Mouse (Mus musculus) naive thymus-derived CD4-positive, alpha-beta T cell, adult 2 months (primary cell): ENCODE measurements around the gene Mafg.
A peak's percentile ranks its signal among the peaks of the same experiment; 100 is the strongest.
"Not testable (repeated sequence)": the region's sequence is repeated elsewhere in the genome, so short reads cannot be mapped to it uniquely, and the experiment has no call there.

Source experiments
- DNase-seq: peaks from one replicate; pipeline ENCODE4 v3.0.0-alpha.2; 2011; ENCODE audit warnings: low read depth

Gene Mafg

GRCm38 (mm10) chr11:120588531-120588930 is 44.9 kb downstream of the Mafg start:
- no peak for DNase-seq

- DNase-seq: no peak
Measured at GRCm38 (mm10) chr11:120583937-120584336, 49.5 kb downstream of the Mafg start.

GRCm38 (mm10) chr11:120582982-120583293 is 50.5 kb downstream of the Mafg start:
- DNase-seq: not testable (repeated sequence)

- peak; percentile 84 for DNase-seq
Measured at GRCm38 (mm10) chr11:120582268-120582981, 51.0 kb downstream of the Mafg start.

GRCm38 (mm10) chr11:120581490-120582267 is 51.7 kb downstream of the Mafg start, which contains the start of gene Arhgdia:
Gene Arhgdia, minus strand, starts transcription at chr11:120581624.
- DNase-seq: peak; percentile 93

GRCm38 (mm10) chr11:120580871-120581331 is 52.5 kb downstream of the Mafg start:
- DNase-seq: peak; percentile 59

DNA sequence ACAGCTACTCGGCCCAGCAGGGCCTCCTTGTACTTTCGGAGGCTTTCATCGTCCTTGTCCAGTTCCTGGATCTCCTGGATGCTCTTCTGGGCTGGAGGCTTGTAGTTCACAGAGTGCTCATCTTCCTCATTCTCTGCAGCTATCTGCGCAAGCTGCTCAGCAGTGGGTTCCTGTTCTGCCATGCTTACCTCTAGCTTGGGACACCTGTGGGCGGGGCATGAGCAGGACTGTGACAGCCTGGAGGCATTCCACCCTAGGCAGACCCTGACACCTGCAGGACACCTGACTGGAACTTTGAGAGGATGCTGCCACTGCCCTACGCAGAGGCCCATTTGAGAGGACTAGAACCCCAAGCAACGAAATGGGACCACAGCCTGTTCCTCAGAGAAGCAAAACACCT is 53.2 kb downstream of the Mafg start:
- DNase-seq: no peak

- DNase-seq: peak; percentile 89
Measured at GRCm38 (mm10) chr11:120579316-120580107, 53.9 kb downstream of the Mafg start.

- no peak for DNase-seq
Measured at GRCm38 (mm10) chr11:120578694-120579243, 54.6 kb downstream of the Mafg start.

DNA sequence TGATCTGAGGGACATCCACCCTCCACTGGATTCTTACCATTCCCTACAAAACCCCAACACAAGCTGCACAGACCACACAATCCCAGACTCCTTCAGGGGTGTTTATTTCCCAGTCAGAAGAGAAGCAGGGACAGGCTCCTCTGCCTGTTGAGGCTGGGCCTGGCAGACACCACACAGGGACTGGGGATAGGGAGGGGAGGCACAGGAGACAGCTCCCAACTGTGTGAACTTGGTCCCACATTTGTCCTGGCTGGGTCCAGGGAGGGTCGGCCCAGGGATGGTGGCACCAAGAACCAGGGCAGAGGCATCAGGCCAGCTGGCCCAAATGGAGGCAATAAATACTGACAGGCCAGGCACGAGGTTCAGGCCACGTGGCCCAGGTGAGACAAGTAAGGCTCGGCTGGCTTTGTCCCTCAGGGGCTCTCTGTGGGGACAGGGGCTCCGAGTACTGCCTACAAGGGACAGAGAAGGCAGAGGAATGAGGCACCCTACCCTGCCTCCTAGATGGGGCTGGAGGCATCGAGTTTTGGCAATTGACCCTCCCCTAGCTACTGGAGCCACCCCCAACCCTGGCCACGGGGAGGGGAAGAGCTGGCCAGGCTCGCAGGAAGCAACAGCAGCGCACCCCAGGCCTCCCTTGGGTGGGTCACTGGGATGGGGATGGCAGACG is 55.2 kb downstream of the Mafg start:
- DNase-seq: peak; percentile 27

- peak; percentile 72 for DNase-seq
Measured at GRCm38 (mm10) chr11:120577211-120578023, 56.0 kb downstream of the Mafg start.

- DNase-seq: peak; percentile 30
Measured at GRCm38 (mm10) chr11:120576365-120576981, 56.9 kb downstream of the Mafg start.

DNA sequence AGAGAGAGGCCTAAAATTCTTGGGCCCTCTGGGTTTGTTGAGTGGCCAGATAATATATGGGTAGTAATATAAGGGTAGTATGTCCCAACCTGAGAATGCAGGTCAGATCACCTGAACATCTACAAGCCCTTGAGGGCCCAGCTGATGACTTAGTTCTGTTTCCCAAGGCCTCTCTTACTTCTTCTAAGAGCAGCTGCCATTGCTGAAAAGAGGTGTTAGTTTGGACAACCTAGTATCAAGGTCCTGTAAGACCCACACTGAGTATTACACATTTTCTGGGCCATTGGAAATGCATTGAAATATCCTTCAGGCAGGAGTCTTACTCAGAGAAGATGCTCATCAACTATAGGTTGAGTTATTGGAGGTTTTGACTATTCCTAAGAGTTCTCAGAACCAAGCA is 57.5 kb downstream of the Mafg start:
- DNase-seq: no peak
